Mouse (Mus musculus) spleen, adult 18-20 months (tissue): ENCODE measurements around the gene Copb2.
A peak's percentile ranks its signal among the peaks of the same experiment; 100 is the strongest.

Experiments used
- DNase-seq, 2 experiments: peaks; one replicate each; pipeline ENCODE4 v3.0.0; 2022; ENCODE audit warnings: mixed read lengths in 2 of 2

Gene Copb2

GRCm38 (mm10) chr9:98563137-98564126 lies at the start of gene Copb2:
Gene Copb2 (plus strand): TSS chr9:98563721.
- DNase-seq, result peak; percentile 97 to 99

GRCm38 (mm10) chr9:98523872-98524271 lies 39.6 kb upstream of the Copb2 start:
- no peak for DNase-seq

GRCm38 (mm10) chr9:98524786-98525542 lies 38.6 kb upstream of the Copb2 start:
- no peak for DNase-seq

- no peak for DNase-seq
Observed at GRCm38 (mm10) chr9:98525543-98525924, 38.0 kb upstream of the Copb2 start.

- DNase-seq, result no peak
Observed at GRCm38 (mm10) chr9:98527226-98527625, 36.3 kb upstream of the Copb2 start.

- DNase-seq, result no peak
Observed at GRCm38 (mm10) chr9:98529776-98530175, 33.7 kb upstream of the Copb2 start.

GRCm38 (mm10) chr9:98530999-98531398 lies 32.5 kb upstream of the Copb2 start:
- DNase-seq, result no peak

- DNase-seq, result no peak
Observed at GRCm38 (mm10) chr9:98534675-98535280, 28.7 kb upstream of the Copb2 start.

- no peak for DNase-seq
Observed at GRCm38 (mm10) chr9:98535763-98536162, 27.8 kb upstream of the Copb2 start.

- DNase-seq, result no peak
Observed at GRCm38 (mm10) chr9:98538017-98538712, 25.4 kb upstream of the Copb2 start.

GRCm38 (mm10) chr9:98538713-98539360 lies 24.7 kb upstream of the Copb2 start:
- DNase-seq, result peak in 1 of 2 experiments; percentile 21

GRCm38 (mm10) chr9:98544042-98544441 lies 19.5 kb upstream of the Copb2 start:
- no peak for DNase-seq

- no peak for DNase-seq
Observed at GRCm38 (mm10) chr9:98583852-98584251, 20.3 kb downstream of the Copb2 start.

GRCm38 (mm10) chr9:98600094-98600493 lies 36.6 kb downstream of the Copb2 start:
- no peak for DNase-seq

GRCm38 (mm10) chr9:98601156-98601836 lies 37.8 kb downstream of the Copb2 start, which contains the start of gene Mrps22:
Gene Mrps22 (minus strand): TSS chr9:98601660.
- DNase-seq, result peak; percentile 60 to 69

- no peak for DNase-seq
Observed at GRCm38 (mm10) chr9:98601837-98602359, 38.4 kb downstream of the Copb2 start.

- DNase-seq, result no peak
Observed at GRCm38 (mm10) chr9:98604896-98605295, 41.4 kb downstream of the Copb2 start.

- DNase-seq, result no peak
Observed at GRCm38 (mm10) chr9:98628480-98628879, 65.0 kb downstream of the Copb2 start.

- no peak for DNase-seq
Observed at GRCm38 (mm10) chr9:98633287-98634162, 70.0 kb downstream of the Copb2 start.
